Mouse (Mus musculus) gastrocnemius, postnatal 14 days (tissue): ENCODE results near the gene Ugt1a9. TPM values are rescaled to one million over a fixed set of nuclear protein-coding genes. Genes with fewer than 3 reads are reported as not detected.
"Not testable (repeated sequence)": the region's sequence is repeated elsewhere in the genome, so short reads cannot be mapped to it uniquely, and the experiment has no call there.

ENCODE experiments used
- DNase-seq: peaks from one replicate; pipeline ENCODE4 v3.0.0; 2021; ENCODE audit warnings: mixed read lengths
- intact Hi-C: fragments of 180-260 bp; cut with DNase I; formaldehyde crosslinking; loops from one replicate; pipeline ENCODE4 v1.15.1; 2025; ENCODE audit warnings: low total_unique reads
- total RNA-seq, 2 experiments: library from RNA; stranded (reverse); gene quantifications; 2 replicates each; pipeline ENCODE4 v1.2.3; 2021

The Ugt1a9 gene
- total RNA-seq, 2 experiments from 2014 or later = not detected

GRCm38 (mm10) chr1:88103697-88104468 is 33.3 kb downstream of the Ugt1a9 start:
- intact Hi-C loops, DNase-seq: not testable (repeated sequence)

DNA sequence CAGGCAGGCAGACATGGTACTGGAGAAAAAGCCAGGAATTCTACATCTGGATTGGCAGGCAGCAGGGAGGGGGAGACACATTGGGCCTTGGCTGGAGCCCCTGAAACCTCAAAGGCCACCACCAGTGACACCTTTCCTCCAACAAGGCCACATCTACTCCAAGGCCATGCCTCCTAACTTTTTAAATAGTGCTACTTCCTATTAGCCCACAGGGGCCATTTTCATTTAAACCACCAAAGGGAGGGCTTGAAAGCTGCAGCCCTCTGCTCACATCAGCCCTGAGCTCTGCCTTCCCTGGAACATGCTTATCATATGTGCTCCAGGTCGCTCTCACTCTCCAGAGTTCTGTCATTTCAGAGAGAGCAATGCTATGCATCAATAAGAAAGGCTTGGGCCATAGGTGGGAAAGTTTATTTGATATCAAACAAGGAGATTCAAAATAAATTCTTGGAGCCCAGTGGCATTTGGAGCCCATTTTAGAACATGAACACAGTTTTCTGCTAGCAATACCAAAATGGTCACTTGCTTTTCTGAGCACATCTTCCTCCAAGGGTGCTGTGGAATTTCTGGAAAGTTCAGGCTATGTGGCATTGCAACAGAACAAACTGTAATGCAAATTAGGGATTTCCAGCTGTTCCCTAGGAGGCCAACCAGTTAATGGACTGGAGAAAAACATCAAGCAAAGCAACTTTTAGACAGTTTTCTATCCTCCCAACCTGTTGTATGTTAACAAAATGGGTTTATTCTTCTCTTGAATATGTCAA is 34.2 kb downstream of the Ugt1a9 start:
- intact Hi-C loops = no loop called here
- no peak for DNase-seq

GRCm38 (mm10) chr1:88105656-88106055 is 35.1 kb downstream of the Ugt1a9 start:
- intact Hi-C loops = no loop called here
- no peak for DNase-seq

DNA sequence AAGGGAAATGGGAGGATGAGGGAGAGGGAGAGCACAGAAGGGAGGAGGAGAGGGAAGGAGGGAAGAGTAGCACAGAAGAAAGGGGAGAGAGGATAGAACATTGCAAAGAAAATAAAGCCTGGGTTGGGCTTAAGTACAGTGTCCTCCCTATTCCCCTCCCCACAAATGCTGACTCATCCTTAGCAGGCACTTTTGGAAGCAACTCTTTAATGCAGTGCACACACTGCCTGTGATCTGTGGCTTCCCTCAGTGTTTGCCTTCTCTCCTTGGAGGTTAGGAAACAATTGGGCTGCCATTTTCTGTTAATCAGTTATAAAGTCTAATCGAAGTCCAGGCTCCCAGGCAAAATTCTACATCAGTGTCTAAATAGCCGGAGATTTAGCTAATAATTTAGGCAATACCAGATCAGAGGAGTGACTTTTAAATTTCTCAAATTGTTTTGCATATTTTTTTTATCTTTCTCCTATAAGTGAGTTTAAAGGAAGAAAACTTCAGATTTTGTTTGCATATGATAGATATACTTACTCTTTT is 38.5 kb downstream of the Ugt1a9 start:
- DNase-seq, intact Hi-C loops: not testable (repeated sequence)

DNA sequence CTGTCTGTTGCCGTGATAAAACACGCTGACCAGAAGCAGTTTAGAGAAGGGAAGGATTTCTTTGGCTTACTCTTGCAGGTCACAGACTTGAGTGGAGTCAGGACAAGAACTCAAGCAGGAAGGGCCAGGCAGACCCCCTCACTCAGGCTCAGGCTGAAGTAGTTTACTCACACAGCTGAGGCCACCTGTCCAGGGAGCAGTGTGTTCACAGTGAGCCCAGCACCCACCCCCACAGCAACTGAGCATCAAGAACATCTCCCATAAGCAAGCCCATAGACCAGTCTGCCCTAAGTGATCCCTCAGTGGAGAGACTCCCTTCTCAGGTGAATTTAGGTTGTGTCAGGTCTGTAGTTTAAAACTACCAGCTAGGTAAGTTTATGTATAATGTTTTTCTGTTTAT is 39.0 kb downstream of the Ugt1a9 start:
- intact Hi-C loops, DNase-seq: not testable (repeated sequence)

DNA sequence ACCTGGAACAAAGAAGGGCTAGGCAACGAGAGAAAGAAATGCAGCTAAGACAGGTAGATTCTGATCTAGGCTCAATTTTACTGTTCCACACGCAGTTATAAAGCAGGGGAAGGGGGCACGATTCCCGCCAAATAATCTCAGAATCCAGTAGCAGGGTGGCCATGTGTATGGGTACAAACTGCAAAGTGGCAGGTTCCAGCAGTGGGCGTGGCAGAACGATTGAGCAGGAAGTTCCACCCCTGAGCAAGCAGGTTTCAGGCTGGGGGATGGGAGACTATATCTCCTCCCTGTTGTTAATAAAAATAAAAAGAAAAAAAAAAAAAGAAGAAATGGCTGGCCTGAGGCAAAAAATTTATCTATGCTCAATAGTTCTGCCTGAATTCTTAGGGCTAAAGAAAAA is 42.2 kb downstream of the Ugt1a9 start:
- intact Hi-C loops, DNase-seq: not testable (repeated sequence)

- DNase-seq, intact Hi-C loops: not testable (repeated sequence)
These were observed 50.0 kb downstream of the Ugt1a9 start for GRCm38 (mm10) chr1:88120550-88120949.

GRCm38 (mm10) chr1:88121521-88121920 is 50.9 kb downstream of the Ugt1a9 start:
- intact Hi-C loops, DNase-seq: not testable (repeated sequence)

DNA sequence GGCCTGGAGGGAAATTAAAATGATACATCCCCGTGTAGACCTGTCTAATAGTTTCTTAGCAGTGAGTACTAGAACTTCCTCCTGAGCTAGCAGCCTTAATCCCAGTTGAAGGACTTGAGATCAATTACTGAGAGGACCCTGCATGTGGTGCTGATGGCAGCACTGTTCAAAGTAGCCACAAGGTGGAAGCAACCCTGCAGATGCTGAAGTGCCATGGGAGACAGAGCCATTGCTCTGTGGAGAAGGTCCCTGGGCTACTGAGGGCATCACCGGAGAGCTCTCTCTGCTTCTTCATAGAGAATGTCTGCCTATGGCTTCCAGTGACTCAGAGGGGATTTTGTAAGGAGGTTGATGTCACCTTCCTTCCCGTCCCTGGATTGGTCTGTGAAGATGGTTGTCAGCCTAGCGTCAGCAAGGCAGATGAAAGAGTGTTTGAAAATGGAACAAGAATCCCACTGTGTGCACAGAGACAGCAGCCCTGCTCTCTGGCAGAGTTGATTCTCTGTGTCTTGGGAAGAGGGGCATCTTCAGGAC is 55.3 kb downstream of the Ugt1a9 start:
- DNase-seq, intact Hi-C loops: not testable (repeated sequence)

DNA sequence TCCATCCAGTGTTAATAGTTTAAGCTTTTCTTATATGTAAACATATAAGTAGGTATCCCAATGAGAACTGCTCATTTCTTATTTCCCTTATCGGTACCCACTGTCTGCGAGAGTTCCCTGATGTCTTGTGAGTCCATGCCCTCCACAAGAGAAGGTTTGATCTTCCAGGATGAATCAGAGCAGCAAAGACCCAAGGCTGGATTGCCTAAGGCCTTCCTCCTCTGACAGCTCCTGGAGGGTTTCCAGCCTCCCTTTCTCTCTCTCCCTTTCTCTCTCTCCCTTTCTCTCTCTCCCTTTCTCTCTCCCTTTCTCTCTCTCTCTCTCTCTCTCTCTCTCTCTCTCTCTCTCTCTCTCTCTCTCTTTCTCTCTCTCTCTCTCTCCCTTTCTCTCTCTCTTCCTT is 58.5 kb downstream of the Ugt1a9 start:
- intact Hi-C loops, DNase-seq: not testable (repeated sequence)

DNA sequence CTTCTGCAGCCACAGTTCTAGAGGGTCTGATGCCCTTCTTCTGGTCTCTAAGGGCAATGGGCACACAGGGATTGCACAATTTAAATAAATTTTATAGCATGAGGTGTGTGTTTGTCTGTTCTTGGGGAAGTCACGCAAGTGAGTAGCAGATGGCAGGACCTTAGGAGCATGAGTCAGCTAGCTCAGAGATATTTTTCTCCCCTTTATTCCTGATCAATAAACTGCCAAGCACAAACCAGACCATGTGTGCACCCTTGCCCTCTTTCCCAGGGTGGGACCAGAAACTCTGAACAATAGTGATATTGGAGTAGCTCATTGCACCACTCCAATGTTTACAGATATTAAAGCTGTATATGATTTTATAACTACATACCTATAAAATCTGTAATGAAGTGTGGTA is 59.6 kb downstream of the Ugt1a9 start:
- DNase-seq, intact Hi-C loops: not testable (repeated sequence)

DNA sequence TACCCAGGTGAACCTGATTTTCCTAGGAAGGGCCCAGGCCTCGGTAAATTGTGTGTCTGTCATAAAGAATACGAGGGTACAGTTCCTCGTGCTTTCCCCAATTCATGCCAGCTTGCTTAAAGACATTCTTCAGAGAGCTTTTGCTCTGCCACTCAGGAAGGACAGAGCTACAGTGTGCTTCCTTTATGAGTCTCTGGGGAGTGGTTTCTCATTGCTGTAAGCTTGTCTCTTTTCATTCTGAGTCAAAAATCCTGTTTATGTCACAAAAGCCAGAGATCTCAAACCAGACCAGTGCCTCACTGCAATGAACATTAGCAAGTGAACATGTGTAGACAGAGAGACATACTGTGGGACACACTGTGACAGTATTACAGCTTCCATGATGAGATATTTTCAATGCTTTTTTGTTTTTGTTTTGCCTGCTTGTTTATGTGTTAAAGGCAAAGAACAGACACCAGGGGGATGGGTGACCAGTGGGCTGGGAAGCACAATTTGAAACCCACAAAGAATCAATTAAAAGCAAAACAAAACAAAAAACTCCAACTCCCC is 63.4 kb downstream of the Ugt1a9 start:
- DNase-seq = no peak
- intact Hi-C loops = no loop called here

GRCm38 (mm10) chr1:88134457-88135011 is 63.9 kb downstream of the Ugt1a9 start, which contains the start of gene Ugt1a6a:
Gene Ugt1a6a (plus strand): TSS chr1:88134809.
- intact Hi-C loops = not testable (repeated sequence)
- DNase-seq = peak; percentile 7

DNA sequence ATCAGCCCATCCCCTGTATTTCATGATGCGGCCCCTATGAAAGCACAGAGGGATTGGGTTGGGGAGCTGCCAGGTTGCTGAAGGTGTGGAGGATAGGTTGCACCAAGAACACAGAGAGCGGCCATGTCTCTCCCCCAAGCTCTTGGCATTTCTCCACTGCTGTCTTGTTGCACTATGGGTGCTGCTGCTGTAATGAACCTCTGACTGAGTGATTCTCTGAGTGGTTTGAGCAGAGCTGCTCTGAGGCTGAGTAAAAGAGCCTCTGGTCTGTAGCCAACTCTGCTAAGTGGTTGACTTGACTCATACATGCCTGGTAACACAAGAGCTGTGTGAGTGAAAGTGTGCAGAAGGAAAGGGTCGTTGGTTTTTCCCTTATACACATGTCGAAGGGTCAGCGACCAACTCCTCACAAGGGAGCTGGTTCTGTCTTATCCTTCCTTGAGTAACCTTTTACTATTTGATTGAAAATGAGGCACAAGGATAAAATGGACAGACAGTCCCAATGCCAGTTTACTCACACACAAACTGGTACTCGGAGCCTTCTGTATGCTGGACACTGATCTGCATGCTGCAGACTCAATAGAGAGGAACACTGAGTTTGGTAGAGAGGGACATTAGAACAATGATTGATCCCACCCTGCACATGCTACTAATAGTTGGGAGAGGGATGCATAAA is 64.8 kb downstream of the Ugt1a9 start:
- DNase-seq, intact Hi-C loops: not testable (repeated sequence)

GRCm38 (mm10) chr1:88136646-88137045 is 66.0 kb downstream of the Ugt1a9 start:
- intact Hi-C loops = no loop called here
- no peak for DNase-seq

- intact Hi-C loops = no loop called here
- DNase-seq = no peak
These were observed 66.7 kb downstream of the Ugt1a9 start for GRCm38 (mm10) chr1:88137264-88137663.

- intact Hi-C loops = no loop called here
These were observed 67.5 kb downstream of the Ugt1a9 start for GRCm38 (mm10) chr1:88138145-88138544.

DNA sequence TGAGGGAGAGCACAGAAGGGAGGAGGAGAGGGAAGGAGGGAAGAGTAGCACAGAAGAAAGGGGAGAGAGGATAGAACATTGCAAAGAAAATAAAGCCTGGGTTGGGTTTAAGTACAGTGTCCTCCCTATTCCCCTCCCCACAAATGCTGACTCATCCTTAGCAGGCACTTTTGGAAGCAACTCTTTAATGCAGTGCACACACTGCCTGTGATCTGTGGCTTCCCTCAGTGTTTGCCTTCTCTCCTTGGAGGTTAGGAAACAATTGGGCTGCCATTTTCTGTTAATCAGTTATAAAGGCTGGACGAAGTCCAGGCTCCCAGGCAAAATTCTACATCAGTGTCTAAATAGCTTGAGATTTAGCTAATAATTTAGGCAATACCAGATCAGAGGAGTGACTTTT is 69.9 kb downstream of the Ugt1a9 start:
- intact Hi-C loops, DNase-seq: not testable (repeated sequence)

More at GRCm38 (mm10) chr1:88138145-88138544, 67.5 kb downstream of the Ugt1a9 start:
- no peak for DNase-seq
